Comparison of ENCODE assay signal across 9 mouse cellular contexts in genomic region chr17:45550253-45550652, GRCm38 (mm10). TPM values are rescaled to one million over a fixed set of nuclear protein-coding genes. Genes with fewer than 3 reads are reported as not detected.
DNase-seq lines count a peak whose midpoint lies in the region; ATAC-seq and TF ChIP-seq lines count a peak whose summit lies in the region.
"Had no signal": no experiment of that assay in that cellular context is flagged by ENCODE, and none has a peak within 500 bp of the region (broad histone marks: within the 10 kb centered on the region; RNA-seq: fewer than 3 reads in every experiment).

No protein-coding gene starts in this region.

- WGBS in embryonic facial prominence, embryonic 15.5 days, result 26% methylated on average over 5 of the region's 5 CpGs
- WGBS in hindbrain, embryonic 15.5 days, result 31% methylated on average over 5 of the region's 5 CpGs
- WGBS in midbrain, embryonic 16.5 days, result 29% methylated on average over 5 of the region's 5 CpGs

- H3K4me2 ChIP-seq in embryonic facial prominence, embryonic 15.5 days (replicated peaks), result peak overlapping the region; percentile 92; the same call in 1 of the 2 replicates
- peak overlapping the region; percentile 69 for H3K4me2 ChIP-seq in hindbrain, embryonic 15.5 days
- peak overlapping the region; percentile 64 for H3K4me2 ChIP-seq in midbrain, embryonic 16.5 days (ENCODE audit: low read length)

- no peak for DNase-seq in left cerebral cortex, adult 2 months (ENCODE audit: extremely low spot score in 1 of 2, low spot score in 2 of 2)
- no peak for DNase-seq in left cerebral cortex, adult 18-20 months (ENCODE audit: low spot score in 2 of 2)
- no peak for DNase-seq in testis, postnatal 14 days (ENCODE audit: low spot score)
- DNase-seq in adrenal gland, adult (ENCODE audit: inconsistent age in 2 of 2, low spot score in 1 of 2), result no peak
- DNase-seq in thymus, postnatal 10 days (ENCODE audit: low spot score in 2 of 2), result no peak

- peaks cover 47% of the 10 kb centered on the region for H3K27me3 ChIP-seq in embryonic facial prominence, embryonic 15.5 days
- H3K27me3 ChIP-seq in hindbrain, embryonic 15.5 days, result peaks cover 25% of the 10 kb centered on the region
- H3K27me3 ChIP-seq in midbrain, embryonic 16.5 days (ENCODE audit: control insufficient read depth, insufficient read depth, low read depth, low read length), result peaks cover 8% of the 10 kb centered on the region

- H3K27ac ChIP-seq in left cerebral cortex, adult 2 months, result peak overlapping the region; percentile 88
- no peak overlapping the region for H3K27ac ChIP-seq in embryonic facial prominence, embryonic 15.5 days (replicated peaks)
- H3K27ac ChIP-seq in hindbrain, embryonic 15.5 days (replicated peaks), result peak overlapping the region; percentile 93; the same call in 1 of the 2 replicates
- H3K27ac ChIP-seq in midbrain, embryonic 16.5 days (ENCODE audit: low read length), result peak overlapping the region; percentile 95; the same call in 1 of the 2 replicates

- no peak overlapping the region for H3K9ac ChIP-seq in embryonic facial prominence, embryonic 15.5 days
- 0 out of 2 replicates have a peak overlapping the region, but pooled peaks have one; percentile 14 for H3K9ac ChIP-seq in hindbrain, embryonic 15.5 days
- H3K9ac ChIP-seq in midbrain, embryonic 16.5 days (ENCODE audit: low read depth, low read length), result peak overlapping the region; percentile 100; the same call in 1 of the 2 replicates

- no peaks in the 10 kb centered on the region for H3K9me3 ChIP-seq in embryonic facial prominence, embryonic 15.5 days (replicated peaks)
- no peaks in the 10 kb centered on the region for H3K9me3 ChIP-seq in hindbrain, embryonic 15.5 days
- H3K9me3 ChIP-seq in midbrain, embryonic 16.5 days (replicated peaks; ENCODE audit: control insufficient read depth, low read length, poor library complexity, severe bottlenecking), result no peaks in the 10 kb centered on the region

- H3K36me3 ChIP-seq in embryonic facial prominence, embryonic 15.5 days, result no peaks in the 10 kb centered on the region
- peaks cover 8% of the 10 kb centered on the region; the same call in 1 of the 2 replicates for H3K36me3 ChIP-seq in hindbrain, embryonic 15.5 days
- H3K36me3 ChIP-seq in midbrain, embryonic 16.5 days (ENCODE audit: control insufficient read depth, insufficient read depth, low read length), result peaks cover 9% of the 10 kb centered on the region

- peaks cover 16% of the 10 kb centered on the region for H3K4me1 ChIP-seq in embryonic facial prominence, embryonic 15.5 days
- H3K4me1 ChIP-seq in hindbrain, embryonic 15.5 days (replicated peaks), result peaks cover 46% of the 10 kb centered on the region
- peaks cover 33% of the 10 kb centered on the region for H3K4me1 ChIP-seq in midbrain, embryonic 16.5 days (ENCODE audit: control insufficient read depth, insufficient read depth, low read length)

- no peak for TF ChIP-seq CTCF in left cerebral cortex, adult 2 months (IDR thresholded peaks at IDR 0.05)

- peak overlapping the region; percentile 75 for H3K4me3 ChIP-seq in left cerebral cortex, adult 2 months
- H3K4me3 ChIP-seq in embryonic facial prominence, embryonic 15.5 days (replicated peaks), result peak overlapping the region; percentile 62
- peak overlapping the region; percentile 86; the same call in 1 of the 2 replicates for H3K4me3 ChIP-seq in hindbrain, embryonic 15.5 days
- peak overlapping the region; percentile 90; the same call in 1 of the 2 replicates for H3K4me3 ChIP-seq in midbrain, embryonic 16.5 days (ENCODE audit: low read depth, low read length)
- H3K4me3 ChIP-seq: myocyte had no signal

- no peak for ATAC-seq in embryonic facial prominence, embryonic 15.5 days (ENCODE audit: insufficient number of reproducible peaks, low FRiP score, low TSS enrichment, low read depth)
- no peak for ATAC-seq in hindbrain, embryonic 15.5 days (ENCODE audit: low FRiP score, low read depth)
- no peak for ATAC-seq in midbrain, embryonic 16.5 days

- intact Hi-C loops in left cerebral cortex, adult 2 months (cut with DNase I), result no loop called here

RNA-seq across cellular contexts. Expression of gene Tmem151b, which starts 0.8 kb away (rescaled TPM):
- 100 to 1,000 TPM; 132 to 133 TPM for total RNA-seq in left cerebral cortex, adult 2 months (2021)
- 100 to 1,000 TPM; 129 to 136 TPM for total RNA-seq in left cerebral cortex, adult 18-20 months (2021)
- polyA plus RNA-seq in embryonic facial prominence, embryonic 15.5 days (2015; fragmentation: Nextera tagmentation; extraction: Ambion mirVana), result 3.9 and 4.7 TPM in 2 replicates
- polyA plus RNA-seq in hindbrain, embryonic 15.5 days (2015; fragmentation: Nextera tagmentation; extraction: Ambion mirVana), result 27.4 and 31.9 TPM in 2 replicates
- polyA plus RNA-seq in midbrain, embryonic 16.5 days (2015; fragmentation: Nextera tagmentation; extraction: Ambion mirVana), result 31.0 and 32.5 TPM in 2 replicates

RNA-seq across cellular contexts. Expression of gene Nfkbie, which starts 5.2 kb away (rescaled TPM):
- 1 to 10 TPM; 2.3 to 2.4 TPM for total RNA-seq in left cerebral cortex, adult 2 months (2021)
- 1 to 10 TPM; 1.8 to 2.8 TPM for total RNA-seq in left cerebral cortex, adult 18-20 months (2021)
- polyA plus RNA-seq in embryonic facial prominence, embryonic 15.5 days (2015; fragmentation: Nextera tagmentation; extraction: Ambion mirVana), result 5.5 and 6.3 TPM in 2 replicates
- 4.8 and 6.4 TPM in 2 replicates for polyA plus RNA-seq in hindbrain, embryonic 15.5 days (2015; fragmentation: Nextera tagmentation; extraction: Ambion mirVana)
- 3.6 and 3.7 TPM in 2 replicates for polyA plus RNA-seq in midbrain, embryonic 16.5 days (2015; fragmentation: Nextera tagmentation; extraction: Ambion mirVana)

RNA-seq across cellular contexts. Expression of gene Slc35b2, which starts 13.4 kb away (rescaled TPM):
- 10 to 100 TPM; 21.5 to 26.3 TPM for total RNA-seq in left cerebral cortex, adult 2 months (2021)
- 10 to 100 TPM; 26.0 to 30.0 TPM for total RNA-seq in left cerebral cortex, adult 18-20 months (2021)
- polyA plus RNA-seq in embryonic facial prominence, embryonic 15.5 days (2015; fragmentation: Nextera tagmentation; extraction: Ambion mirVana), result 133 and 139 TPM in 2 replicates
- 89.9 and 90.4 TPM in 2 replicates for polyA plus RNA-seq in hindbrain, embryonic 15.5 days (2015; fragmentation: Nextera tagmentation; extraction: Ambion mirVana)
- polyA plus RNA-seq in midbrain, embryonic 16.5 days (2015; fragmentation: Nextera tagmentation; extraction: Ambion mirVana), result 76.0 and 79.6 TPM in 2 replicates

RNA-seq across cellular contexts. Expression of gene Hsp90ab1, which starts 22.8 kb away (rescaled TPM):
- 1,000 to 10,000 TPM; 1,492 to 1,507 TPM for total RNA-seq in left cerebral cortex, adult 2 months (2021)
- total RNA-seq in left cerebral cortex, adult 18-20 months (2021), result 1,000 to 10,000 TPM; 1,506 to 1,598 TPM
- 1,563 and 1,577 TPM in 2 replicates for polyA plus RNA-seq in embryonic facial prominence, embryonic 15.5 days (2015; fragmentation: Nextera tagmentation; extraction: Ambion mirVana)
- 1,555 and 1,567 TPM in 2 replicates for polyA plus RNA-seq in hindbrain, embryonic 15.5 days (2015; fragmentation: Nextera tagmentation; extraction: Ambion mirVana)
- polyA plus RNA-seq in midbrain, embryonic 16.5 days (2015; fragmentation: Nextera tagmentation; extraction: Ambion mirVana), result 1,403 and 1,446 TPM in 2 replicates

RNA-seq across cellular contexts. Expression of gene Tcte1, which starts 27.0 kb away (rescaled TPM):
- 1 to 10 TPM; 1.1 to 1.3 TPM for total RNA-seq in left cerebral cortex, adult 2 months (2021)
- 1 to 10 TPM in 1 of 2 experiments, under 1 TPM in 1; 0.94 to 1.4 TPM for total RNA-seq in left cerebral cortex, adult 18-20 months (2021)
- polyA plus RNA-seq in embryonic facial prominence, embryonic 15.5 days (2015; fragmentation: Nextera tagmentation; extraction: Ambion mirVana), result 3.2 and 6.2 TPM in 2 replicates
- 4.3 and 5.2 TPM in 2 replicates for polyA plus RNA-seq in hindbrain, embryonic 15.5 days (2015; fragmentation: Nextera tagmentation; extraction: Ambion mirVana)
- 4.3 and 5.0 TPM in 2 replicates for polyA plus RNA-seq in midbrain, embryonic 16.5 days (2015; fragmentation: Nextera tagmentation; extraction: Ambion mirVana)
- polyA plus RNA-seq: myocyte had no signal
